Mouse (Mus musculus) heart, embryonic 15.5 days (tissue): ENCODE data around the gene Tfg. TPM values are rescaled to one million over a fixed set of nuclear protein-coding genes. Genes with fewer than 3 reads are reported as not detected.

Source experiments
- polyA plus RNA-seq: library from polyadenylated mRNA; unstranded; fragments of >200 nt; fragmentation: Nextera tagmentation; extraction: Ambion mirVana; gene quantifications from 2 replicates; pipeline ENCODE4 v1.2.1, GENCODE M21; 2015

Gene Tfg
- polyA plus RNA-seq, 1 experiment from 2014 or later, result 113 TPM

Other genes with a start within 250 kb of the Tfg start
- gene Abi3bp, start 239.6 kb downstream of the Tfg start, polyA plus RNA-seq, result 6.7 and 8.1 TPM in 2 replicates
- not detected in 2 replicates for gene Adgrg7, start 78.4 kb upstream of the Tfg start, polyA plus RNA-seq
- gene Tmem45a, start 168.7 kb upstream of the Tfg start, polyA plus RNA-seq, result 16.0 and 19.7 TPM in 2 replicates
- 0.74 and 0.78 TPM in 2 replicates for gene Lnp1, start 210.6 kb upstream of the Tfg start, polyA plus RNA-seq